Mouse (Mus musculus) heart, postnatal 0 days (tissue): ENCODE measurements around the gene Itpk1. TPM values are rescaled to one million over a fixed set of nuclear protein-coding genes. Genes with fewer than 3 reads are reported as not detected.
A peak's percentile ranks its signal among the peaks of the same experiment; 100 is the strongest.

Experiments used
- ATAC-seq: fragments of 200-750 bp; cut with Nextera tagmentation; 2 replicates; pipeline ENCODE4 v1.8.0; 2017; ENCODE audit warnings: low read depth, moderate number of reproducible peaks, moderate library complexity; ENCODE audit not compliant: insufficient read depth
- DNase-seq: peaks from one replicate; pipeline ENCODE4 v3.0.0-alpha.2; 2016; ENCODE audit warnings: low spot score
- H3K27ac ChIP-seq: fragments of 300-500 bp; sonication (generic); 2 replicates; pipeline ENCODE4 v1.5.1; 2014; ENCODE audit warnings: low read depth, mild to moderate bottlenecking
- H3K27me3 ChIP-seq: fragments of 300-500 bp; sonication (generic); 2 replicates; pipeline ENCODE4 v1.6.1; 2014; ENCODE audit warnings: low read length, mixed read lengths; ENCODE audit not compliant: control insufficient read depth, insufficient read depth
- H3K36me3 ChIP-seq: fragments of 300-500 bp; sonication (generic); replicated peaks from 2 replicates; pipeline ENCODE4 v1.6.1; 2014; ENCODE audit warnings: low read length, mixed read lengths; ENCODE audit not compliant: control insufficient read depth, insufficient read depth
- H3K4me1 ChIP-seq: fragments of 300-500 bp; sonication (generic); 2 replicates; pipeline ENCODE4 v1.6.1; 2014; ENCODE audit warnings: antibody characterized with exemption; ENCODE audit not compliant: control insufficient read depth, insufficient read depth
- H3K4me2 ChIP-seq: fragments of 300-500 bp; sonication (generic); 2 replicates; pipeline ENCODE4 v1.6.1; 2014; ENCODE audit warnings: low read depth, mild to moderate bottlenecking, low read length, moderate library complexity
- H3K4me3 ChIP-seq: fragments of 300-500 bp; sonication (generic); 2 replicates; pipeline ENCODE4 v1.5.1; 2014; ENCODE audit warnings: low read depth, low read length
- H3K9ac ChIP-seq: fragments of 300-500 bp; sonication (generic); replicated peaks from 2 replicates; pipeline ENCODE4 v1.6.1; 2014; ENCODE audit warnings: low read depth, low read length, mixed read lengths
- H3K9me3 ChIP-seq: fragments of 300-500 bp; sonication (generic); replicated peaks from 2 replicates; pipeline ENCODE4 v1.6.1; 2016; ENCODE audit warnings: low read length; ENCODE audit not compliant: control insufficient read depth
- CTCF ChIP-seq: IDR thresholded peaks from 2 replicates; pipeline ENCODE4 v1.5.1; 2016; ENCODE audit warnings: antibody characterized with exemption, control low read depth, low read depth
- EP300 ChIP-seq: IDR thresholded peaks from 2 replicates; pipeline ENCODE4 v1.6.1; 2016; ENCODE audit warnings: antibody characterized with exemption, low read depth
- WGBS: fragments of 180-500 bp; shearing (Covaris S2); extraction: QIAGEN DNeasy Blood & Tissue Kit; methylation state at CpG from one replicate; pipeline ENCODE4 v1.1.7; 2014; 5-methylcytosine and 5-hydroxymethylcytosine counted together
- polyA plus RNA-seq: library from polyadenylated mRNA; unstranded; fragments of >200 nt; fragmentation: Nextera tagmentation; extraction: Ambion mirVana; gene quantifications from 2 replicates; pipeline ENCODE4 v1.2.1, GENCODE M21; 2015
- total RNA-seq: library from RNA; depleted of rRNA; stranded (reverse); fragments of >200 nt; gene quantifications from 2 replicates; pipeline ENCODE4 v1.2.3, GENCODE M21; 2014; ENCODE audit warnings: low replicate concordance

Gene Itpk1
- total and polyA plus RNA-seq, 2 experiments from 2014 or later, result 2.6 to 9.4 TPM

DNA sequence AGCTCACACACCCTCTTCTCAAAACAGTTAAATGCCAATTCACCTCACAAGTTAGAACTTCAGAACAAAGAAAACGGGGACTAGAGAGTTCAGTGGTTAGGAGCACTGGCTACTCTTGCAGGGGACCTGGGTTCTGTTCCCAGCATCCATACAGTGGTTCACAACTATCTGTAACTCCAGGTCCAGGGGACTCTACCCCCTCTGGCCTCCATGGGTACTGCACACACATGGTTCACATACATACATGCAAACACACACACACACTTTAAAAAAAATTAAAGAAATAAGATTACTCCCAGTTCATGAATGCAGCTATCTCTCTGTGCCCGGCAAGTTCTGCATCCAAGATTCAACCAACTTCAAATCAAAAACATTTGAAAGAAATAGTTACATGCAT lies 40.7 kb downstream of the Itpk1 start:
- no peak for ATAC-seq
- Histone ChIP-seq H3K27me3 (no peaks in the 10 kb centered on the region), H3K9me3 (no peaks in the 10 kb centered on the region), H3K36me3 (no peaks in the 10 kb centered on the region), H3K4me3 (no peak overlapping the region), H3K4me2 (no peak overlapping the region), H3K27ac (no peak overlapping the region), H3K9ac (no peak overlapping the region), H3K4me1 (no peaks in the 10 kb centered on the region)
- 91% methylated on average over 2 of the region's 2 CpGs for WGBS
- no peak for DNase-seq
- TF ChIP-seq EP300 (no peak), CTCF (no peak)

DNA sequence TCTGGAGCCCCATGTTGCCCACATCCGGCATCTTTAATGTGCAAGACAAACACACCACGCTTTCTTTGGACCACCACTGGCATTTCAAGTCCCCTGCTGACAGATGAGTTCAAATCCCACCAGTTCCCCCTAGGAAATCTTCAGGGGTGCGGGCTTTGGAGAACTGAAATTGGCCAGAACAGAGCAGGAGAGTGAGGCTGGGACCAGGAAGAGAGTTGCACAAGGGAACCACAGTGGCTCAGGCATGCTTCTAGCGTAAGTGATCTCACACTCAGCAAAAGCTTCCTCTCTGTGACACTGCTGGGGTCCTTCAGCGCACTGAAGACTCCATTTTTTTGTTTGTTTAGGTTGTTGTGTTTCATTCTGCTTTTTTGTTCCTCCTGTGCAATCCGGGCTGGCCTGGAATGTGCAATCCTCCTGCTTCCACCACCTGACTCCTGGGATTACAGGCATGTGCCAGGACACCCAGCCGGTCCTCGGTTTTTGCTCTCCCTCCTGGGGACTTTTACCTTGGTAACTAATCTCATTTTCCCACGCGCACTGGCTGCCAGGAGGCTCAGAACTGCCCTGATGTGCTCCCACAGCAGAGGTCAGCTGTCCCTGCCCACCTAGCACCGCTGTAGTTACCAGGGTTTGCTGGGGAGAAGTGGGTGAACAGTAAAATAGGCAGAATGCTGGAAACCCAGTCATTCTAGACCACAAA lies 41.2 kb downstream of the Itpk1 start:
- 86% methylated on average over 11 of the region's 11 CpGs for WGBS
- no peaks in the 10 kb centered on the region for H3K36me3 ChIP-seq
- no peak overlapping the region for H3K4me2 ChIP-seq
- H3K4me1 ChIP-seq, result no peaks in the 10 kb centered on the region
- no peak for ATAC-seq
- no peak overlapping the region for H3K27ac ChIP-seq
- H3K4me3 ChIP-seq, result no peak overlapping the region
- no peaks in the 10 kb centered on the region for H3K27me3 ChIP-seq
- H3K9ac ChIP-seq, result no peak overlapping the region
- H3K9me3 ChIP-seq, result no peaks in the 10 kb centered on the region
- no peak for DNase-seq
- no peak for TF ChIP-seq CTCF
- TF ChIP-seq EP300, result no peak

DNA sequence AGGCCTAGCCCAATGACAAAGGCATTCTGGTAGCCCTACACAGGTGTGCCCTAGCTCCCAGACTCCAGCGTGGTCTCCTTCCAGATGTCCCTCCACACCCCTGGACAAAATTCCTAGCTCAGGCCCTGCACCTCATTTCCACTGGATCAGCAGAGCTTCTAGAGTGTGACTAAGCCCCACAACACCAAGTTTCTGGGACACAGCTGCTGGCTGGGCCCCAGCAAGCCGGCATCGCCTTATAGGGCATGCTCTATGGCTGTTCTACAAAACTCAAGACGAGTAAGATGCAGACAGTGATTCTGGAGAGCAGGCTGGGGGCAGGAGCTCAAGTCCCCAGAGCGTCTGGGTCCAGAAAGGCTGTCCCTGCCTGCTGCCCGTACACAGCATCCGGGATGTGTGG lies 43.0 kb downstream of the Itpk1 start:
- DNase-seq (no peak), ATAC-seq (no peak)
- Histone ChIP-seq H3K36me3 (no peaks in the 10 kb centered on the region), H3K27me3 (no peaks in the 10 kb centered on the region), H3K4me1 (no peaks in the 10 kb centered on the region), H3K4me3 (no peak overlapping the region), H3K9ac (no peak overlapping the region), H3K27ac (no peak overlapping the region; the same call in 1 of the 2 replicates), H3K9me3 (no peaks in the 10 kb centered on the region), H3K4me2 (no peak overlapping the region)
- TF ChIP-seq CTCF (no peak), EP300 (no peak)
- WGBS, result 61% methylated on average over 7 of the region's 7 CpGs

DNA sequence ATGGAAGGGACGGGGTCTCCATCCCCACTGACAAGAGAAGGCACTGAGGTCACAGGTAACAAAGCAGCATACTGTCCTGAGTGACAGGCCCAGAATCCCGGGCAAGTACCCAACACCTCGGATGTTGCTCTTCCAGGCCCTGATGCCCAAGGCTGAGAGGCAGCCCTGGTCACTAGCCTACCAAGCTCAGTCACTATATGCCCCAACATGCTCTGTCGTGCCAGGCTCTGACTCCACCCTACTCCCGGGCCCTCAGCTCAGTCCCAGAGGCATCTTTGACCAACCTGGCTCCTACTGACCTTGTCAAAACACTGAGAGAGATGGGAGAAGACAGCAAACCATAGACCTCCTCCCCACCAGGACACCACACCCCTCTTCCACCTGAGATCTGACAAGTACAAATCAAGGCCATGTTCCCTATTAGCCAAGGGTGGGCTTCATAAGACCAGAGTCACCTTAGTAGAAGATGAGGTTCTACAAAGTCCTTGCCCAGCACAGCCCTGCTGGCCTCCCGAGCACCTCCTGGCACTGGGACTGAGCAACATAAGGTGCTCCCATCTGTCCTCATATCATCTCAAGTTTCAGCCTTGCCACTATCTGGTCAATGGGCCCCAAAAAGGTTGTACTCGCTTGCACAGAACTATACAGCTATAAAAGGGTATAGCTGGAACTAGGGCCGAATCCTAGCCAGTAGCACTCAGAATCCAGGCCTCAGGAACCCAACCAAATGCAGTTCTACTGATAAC lies 43.7 kb downstream of the Itpk1 start:
- no peak overlapping the region for H3K4me2 ChIP-seq
- no peak overlapping the region for H3K27ac ChIP-seq
- 83% methylated on average over 8 of the region's 8 CpGs for WGBS
- no peaks in the 10 kb centered on the region for H3K4me1 ChIP-seq
- H3K9me3 ChIP-seq, result no peaks in the 10 kb centered on the region
- no peak for TF ChIP-seq CTCF
- TF ChIP-seq EP300, result no peak
- DNase-seq (no peak), ATAC-seq (no peak)
- H3K9ac ChIP-seq, result no peak overlapping the region
- no peak overlapping the region for H3K4me3 ChIP-seq
- H3K36me3 ChIP-seq, result no peaks in the 10 kb centered on the region
- H3K27me3 ChIP-seq, result no peaks in the 10 kb centered on the region

DNA sequence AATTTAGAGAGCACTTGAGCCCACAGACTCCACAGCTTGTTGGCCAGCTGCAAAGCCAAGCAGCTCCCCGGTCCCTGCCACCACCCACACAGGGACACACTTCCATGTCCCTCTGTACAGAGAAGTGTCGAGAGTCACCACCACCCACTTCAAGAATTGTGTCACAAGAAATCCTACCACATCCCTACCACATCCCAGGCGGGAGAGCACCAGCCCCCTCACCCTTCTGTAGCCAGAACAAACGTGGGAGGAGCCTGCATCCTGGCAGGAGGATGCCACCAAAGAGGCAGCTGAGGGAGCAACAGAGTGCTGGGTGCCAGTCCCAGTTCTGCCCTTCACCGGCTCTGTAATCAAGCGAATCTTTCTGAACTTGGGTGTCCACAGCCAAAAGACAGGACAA lies 51.7 kb downstream of the Itpk1 start:
- Histone ChIP-seq H3K4me3 (no peak overlapping the region), H3K27ac (no peak overlapping the region), H3K36me3 (no peaks in the 10 kb centered on the region), H3K4me2 (no peak overlapping the region), H3K4me1 (peaks cover 17% of the 10 kb centered on the region; the same call in 1 of the 2 replicates), H3K9me3 (no peaks in the 10 kb centered on the region), H3K27me3 (no peaks in the 10 kb centered on the region), H3K9ac (no peak overlapping the region)
- ATAC-seq (no peak), DNase-seq (no peak)
- TF ChIP-seq CTCF (no peak), EP300 (no peak)
- WGBS, result 61% methylated on average over 6 of the region's 6 CpGs

DNA sequence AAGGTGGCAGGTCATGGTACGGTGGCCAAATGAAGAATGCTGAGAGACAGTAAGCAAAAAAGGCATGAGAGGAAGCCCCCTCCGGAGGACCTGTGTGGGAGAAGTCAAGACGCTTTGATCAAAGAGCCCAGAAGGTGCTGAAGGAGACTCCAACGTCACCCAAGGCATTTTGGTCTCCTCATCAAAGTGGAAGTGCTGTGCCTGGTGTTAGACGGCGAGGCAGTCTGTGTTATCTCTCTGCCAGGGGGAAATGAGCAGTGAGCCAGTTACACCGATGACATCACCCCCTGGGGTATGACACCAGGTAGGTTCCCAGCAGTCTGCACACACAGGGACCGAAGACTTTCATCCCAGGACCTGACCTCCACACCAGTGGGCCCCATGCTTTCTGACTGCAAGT lies 52.3 kb downstream of the Itpk1 start:
- Histone ChIP-seq H3K9me3 (no peaks in the 10 kb centered on the region), H3K36me3 (no peaks in the 10 kb centered on the region), H3K4me1 (peaks cover 23% of the 10 kb centered on the region), H3K27ac (no peak overlapping the region), H3K27me3 (no peaks in the 10 kb centered on the region), H3K9ac (no peak overlapping the region), H3K4me2 (no peak overlapping the region), H3K4me3 (no peak overlapping the region)
- TF ChIP-seq EP300, result no peak
- TF ChIP-seq CTCF, result no peak
- DNase-seq, result peak; percentile 25
- WGBS, result 15% methylated on average over 8 of the region's 8 CpGs
- ATAC-seq, result peak; percentile 50; the same call in 1 of the 2 replicates
